Mouse (Mus musculus): ENCODE measurements around the gene Prrc2c. TPM values are rescaled to one million over a fixed set of nuclear protein-coding genes. Genes with fewer than 3 reads are reported as not detected.
A peak's percentile ranks its signal among the peaks of the same experiment; 100 is the strongest.

Gene Prrc2c
- polyA plus RNA-seq, 1 experiment from 2014 or later: 148 TPM

DNA sequence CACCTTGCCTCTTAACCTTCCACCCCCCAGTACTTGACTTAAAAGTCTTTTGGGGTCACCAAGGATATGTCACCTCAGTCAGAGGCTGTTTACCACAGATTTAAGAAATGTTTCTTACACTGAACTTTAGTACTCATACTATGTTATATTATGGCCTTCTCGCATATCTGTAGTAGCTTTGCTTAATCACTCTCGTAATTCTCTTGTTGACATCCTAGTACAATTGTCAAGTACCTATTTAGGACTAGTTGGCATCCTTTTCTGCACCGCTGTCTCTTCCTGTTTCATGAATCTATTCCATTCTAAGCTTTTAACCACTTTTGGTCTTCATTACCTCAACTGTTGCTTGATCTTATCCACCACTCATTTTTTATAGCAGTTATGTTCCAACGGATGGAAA lies 5.3 kb downstream of the Prrc2c start:
- 93% methylated on average over 4 of the region's 4 CpGs for WGBS
- Histone ChIP-seq H3K36me3 (peaks cover 17% of the 10 kb centered on the region), H3K4me3 (no peak overlapping the region), H3K4me1 (peaks cover 41% of the 10 kb centered on the region), H3K27ac (replicated peaks) (no peak overlapping the region), H3K27me3 (ENCODE audit: low read depth, poor library complexity, severe bottlenecking) (no peaks in the 10 kb centered on the region), H3K9me3 (replicated peaks) (no peaks in the 10 kb centered on the region)
- DNase-seq (ENCODE audit: low spot score): no peak

DNA sequence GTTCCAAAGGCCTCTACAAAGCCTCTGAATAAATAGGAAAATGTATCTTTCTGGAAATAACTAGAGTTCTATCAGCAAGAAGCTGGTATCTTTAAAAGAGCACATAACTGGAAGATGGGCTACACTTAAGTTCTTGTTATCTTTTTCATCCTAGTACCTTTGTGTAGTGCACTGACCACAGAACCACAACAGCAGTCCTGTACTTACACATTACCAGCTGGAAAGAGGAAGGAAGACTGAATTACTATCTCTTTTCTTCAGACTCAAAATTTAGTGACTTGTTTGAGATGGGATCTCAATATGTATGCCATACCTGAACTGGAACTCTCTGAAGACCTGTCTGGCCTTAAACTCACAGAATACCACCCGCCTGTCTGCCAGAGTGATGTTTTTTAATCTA lies 6.1 kb downstream of the Prrc2c start:
- peaks cover 17% of the 10 kb centered on the region for H3K36me3 ChIP-seq
- no peak for DNase-seq (ENCODE audit: low spot score)
- H3K9me3 ChIP-seq (replicated peaks): no peaks in the 10 kb centered on the region
- H3K4me3 ChIP-seq: no peak overlapping the region
- H3K27ac ChIP-seq (replicated peaks): no peak overlapping the region
- no peaks in the 10 kb centered on the region for H3K27me3 ChIP-seq (ENCODE audit: low read depth, poor library complexity, severe bottlenecking)
- WGBS: 82% methylated on average over 1 of the region's 1 CpGs
- peaks cover 49% of the 10 kb centered on the region for H3K4me1 ChIP-seq

DNA sequence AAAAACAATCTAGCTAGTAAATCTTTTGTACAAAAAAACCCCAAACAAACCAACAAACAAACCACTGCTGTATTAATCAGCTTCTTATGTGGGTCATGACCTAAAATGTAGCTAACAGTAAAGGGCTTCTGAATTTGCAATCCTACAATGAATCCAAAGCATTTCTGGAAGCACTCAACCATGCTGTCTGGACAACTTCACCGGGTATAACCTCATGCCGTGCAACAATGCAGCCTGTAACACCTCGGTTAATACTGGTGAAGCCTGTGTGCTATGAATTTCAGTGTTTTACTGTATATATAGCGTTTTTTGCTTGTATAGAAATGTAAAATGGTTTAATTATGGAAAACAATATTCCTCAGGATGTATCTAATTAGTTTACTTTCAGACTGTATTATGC lies 8.3 kb downstream of the Prrc2c start:
- H3K4me1 ChIP-seq: peaks cover 29% of the 10 kb centered on the region
- H3K4me3 ChIP-seq: no peak overlapping the region
- DNase-seq (ENCODE audit: low spot score): no peak
- 70% methylated on average over 4 of the region's 4 CpGs for WGBS
- no peak overlapping the region for H3K27ac ChIP-seq (replicated peaks)
- H3K27me3 ChIP-seq (ENCODE audit: low read depth, poor library complexity, severe bottlenecking): no peaks in the 10 kb centered on the region
- H3K36me3 ChIP-seq: peaks cover 20% of the 10 kb centered on the region
- no peaks in the 10 kb centered on the region for H3K9me3 ChIP-seq (replicated peaks)

DNA sequence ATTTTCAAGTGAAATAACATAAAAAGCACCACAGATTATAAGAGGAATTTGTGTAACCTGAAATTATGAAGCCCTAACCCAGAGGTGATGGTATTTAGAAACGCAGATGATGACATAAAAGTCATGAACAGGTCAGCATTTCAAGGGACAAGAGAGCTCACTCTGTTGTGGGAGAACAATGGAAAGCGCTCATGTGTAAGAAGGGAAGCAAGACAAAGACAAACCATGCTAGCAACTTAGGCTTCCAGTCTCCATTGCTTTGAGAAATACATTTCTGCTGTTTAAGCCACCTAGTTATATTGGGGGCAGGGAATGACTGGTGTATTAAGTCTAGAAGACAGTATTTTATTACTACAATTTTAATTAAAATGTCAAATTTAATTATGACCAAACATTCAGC lies 10.9 kb downstream of the Prrc2c start:
- H3K36me3 ChIP-seq: peaks cover 21% of the 10 kb centered on the region
- H3K27me3 ChIP-seq (ENCODE audit: low read depth, poor library complexity, severe bottlenecking): no peaks in the 10 kb centered on the region
- WGBS: 54% methylated on average over 2 of the region's 2 CpGs
- no peaks in the 10 kb centered on the region for H3K9me3 ChIP-seq (replicated peaks)
- no peak for DNase-seq (ENCODE audit: low spot score)
- no peak overlapping the region for H3K4me3 ChIP-seq
- H3K4me1 ChIP-seq: peaks cover 25% of the 10 kb centered on the region
- no peak overlapping the region for H3K27ac ChIP-seq (replicated peaks)

DNA sequence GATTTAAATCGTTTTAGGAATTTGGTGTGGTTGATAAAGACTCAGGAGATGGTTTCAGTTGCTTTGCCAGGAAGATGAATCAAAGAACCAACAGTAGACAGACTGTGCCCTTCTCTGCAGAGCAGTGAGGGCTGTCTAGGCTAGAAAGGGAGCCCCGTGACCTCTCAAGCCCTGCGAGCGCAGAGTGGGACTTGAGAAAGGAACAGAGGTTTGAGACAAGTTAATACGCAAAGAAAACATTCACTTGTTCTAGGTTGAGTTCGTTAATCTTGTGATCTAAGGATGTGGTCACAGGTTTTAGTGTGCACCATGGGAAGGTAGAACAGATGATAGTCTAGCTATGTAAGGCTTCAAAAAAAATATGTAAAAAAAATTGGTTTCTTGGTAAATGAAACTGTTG lies 12.4 kb downstream of the Prrc2c start:
- H3K4me3 ChIP-seq: no peak overlapping the region
- no peak overlapping the region for H3K27ac ChIP-seq (replicated peaks)
- no peaks in the 10 kb centered on the region for H3K27me3 ChIP-seq (ENCODE audit: low read depth, poor library complexity, severe bottlenecking)
- 94% methylated on average over 6 of the region's 6 CpGs for WGBS
- DNase-seq (ENCODE audit: low spot score): no peak
- H3K36me3 ChIP-seq: peaks cover 34% of the 10 kb centered on the region
- no peaks in the 10 kb centered on the region for H3K9me3 ChIP-seq (replicated peaks)
- H3K4me1 ChIP-seq: peaks cover 25% of the 10 kb centered on the region

DNA sequence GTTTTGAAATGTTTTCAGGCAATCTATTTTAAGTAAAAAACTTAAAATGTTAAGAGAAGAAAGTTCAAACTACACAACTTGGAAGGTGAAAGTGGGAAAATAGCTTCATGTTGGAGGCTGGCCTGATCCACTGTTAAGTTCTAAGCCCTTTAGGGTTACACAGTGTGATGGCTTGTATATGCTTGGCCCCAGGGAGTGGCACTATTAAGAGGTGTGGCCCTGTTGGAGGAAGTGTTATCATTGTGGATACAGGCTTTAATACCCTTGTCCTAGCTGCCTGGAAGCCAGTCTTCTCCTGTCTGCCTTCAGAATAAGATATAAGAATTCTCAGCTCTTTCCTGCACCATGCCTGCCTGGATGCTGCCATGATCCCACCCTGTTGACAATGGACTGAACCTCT lies 16.7 kb downstream of the Prrc2c start:
- H3K27me3 ChIP-seq (ENCODE audit: low read depth, poor library complexity, severe bottlenecking): no peaks in the 10 kb centered on the region
- no peaks in the 10 kb centered on the region for H3K9me3 ChIP-seq (replicated peaks)
- H3K27ac ChIP-seq (replicated peaks): no peak overlapping the region
- no peak for DNase-seq (ENCODE audit: low spot score)
- no peaks in the 10 kb centered on the region for H3K4me1 ChIP-seq
- peaks cover 77% of the 10 kb centered on the region for H3K36me3 ChIP-seq
- no peak overlapping the region for H3K4me3 ChIP-seq

DNA sequence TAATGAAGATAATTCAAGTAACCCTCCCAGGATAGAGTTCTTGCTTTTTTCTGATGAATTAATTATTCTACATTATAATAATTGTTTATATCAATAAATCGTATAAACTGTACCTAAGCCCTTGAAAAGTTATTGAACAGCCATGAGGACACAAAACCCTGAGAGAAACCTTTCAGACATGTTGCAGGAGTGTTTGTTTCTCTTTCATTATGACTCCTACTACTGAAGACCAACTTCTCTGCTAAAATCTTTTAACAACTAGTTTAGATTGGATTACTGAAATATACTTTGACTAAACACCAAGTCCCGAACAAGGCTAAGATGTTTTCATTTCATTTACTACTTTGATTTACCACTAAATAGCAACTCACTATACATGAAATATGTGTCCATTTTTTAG lies 19.7 kb downstream of the Prrc2c start:
- H3K27me3 ChIP-seq (ENCODE audit: low read depth, poor library complexity, severe bottlenecking): no peaks in the 10 kb centered on the region
- H3K4me3 ChIP-seq: no peak overlapping the region
- 87% methylated on average over 2 of the region's 2 CpGs for WGBS
- H3K36me3 ChIP-seq: peaks cover 96% of the 10 kb centered on the region
- no peak overlapping the region for H3K27ac ChIP-seq (replicated peaks)
- no peaks in the 10 kb centered on the region for H3K9me3 ChIP-seq (replicated peaks)
- no peaks in the 10 kb centered on the region for H3K4me1 ChIP-seq
- no peak for DNase-seq (ENCODE audit: low spot score)

DNA sequence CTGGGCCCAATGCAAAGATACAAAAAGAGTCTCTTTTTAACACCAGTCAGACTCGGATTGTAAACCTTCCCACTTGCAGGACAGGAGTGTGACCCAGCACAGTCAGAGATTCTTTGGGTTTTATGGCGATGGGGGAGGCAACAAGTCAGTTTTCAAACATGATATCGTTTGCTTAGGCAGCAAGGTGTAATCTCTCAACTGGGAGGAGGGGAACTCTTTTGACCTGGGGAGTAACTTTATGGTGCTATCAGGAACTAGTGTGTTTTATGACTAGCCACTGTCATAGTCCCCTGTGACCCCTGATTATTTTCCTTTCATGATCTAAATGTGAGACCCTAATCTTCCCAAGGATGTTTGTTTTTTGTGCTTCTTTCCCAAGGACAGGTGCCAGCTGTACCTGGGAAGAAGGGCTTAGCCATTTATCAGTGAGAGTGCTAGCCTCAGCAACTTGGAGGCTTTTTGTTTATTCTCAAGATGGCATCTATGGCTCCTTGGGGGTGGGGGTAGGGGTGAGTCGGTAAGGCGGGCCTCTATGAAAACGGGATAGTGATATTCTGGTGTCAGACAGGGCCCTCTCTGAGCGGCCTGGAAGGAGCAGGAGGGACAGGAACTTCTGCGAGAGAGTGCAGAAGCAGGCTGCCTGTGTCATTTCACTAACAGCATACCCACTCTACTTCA lies 39.8 kb downstream of the Prrc2c start:
- 88% methylated on average over 8 of the region's 8 CpGs for WGBS

DNA sequence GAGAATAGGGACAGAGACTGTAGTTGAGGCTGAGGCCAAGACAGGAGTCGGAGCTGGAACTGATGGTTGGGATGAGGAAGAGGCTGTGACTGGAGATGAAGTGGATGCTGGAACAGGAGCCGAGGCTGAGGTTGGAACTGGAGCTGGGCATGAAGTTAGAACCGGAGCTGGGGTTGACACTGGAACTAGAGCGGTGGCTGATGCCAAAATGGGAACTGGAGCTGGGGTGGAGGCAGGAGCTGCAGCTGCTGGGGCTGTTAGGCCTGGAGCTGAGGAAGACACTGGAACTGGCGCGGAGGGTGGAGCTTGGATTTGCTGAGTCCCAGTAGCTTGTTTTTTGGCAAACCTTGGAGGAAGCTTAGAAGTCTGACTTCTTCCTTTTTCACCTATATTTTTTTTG lies 42.5 kb downstream of the Prrc2c start:
- Histone ChIP-seq H3K4me1 (no peaks in the 10 kb centered on the region), H3K27me3 (ENCODE audit: low read depth, poor library complexity, severe bottlenecking) (no peaks in the 10 kb centered on the region), H3K36me3 (peaks cover 100% of the 10 kb centered on the region), H3K27ac (replicated peaks) (no peak overlapping the region), H3K9me3 (replicated peaks) (no peaks in the 10 kb centered on the region), H3K4me3 (no peak overlapping the region)
- 94% methylated on average over 6 of the region's 6 CpGs for WGBS
- DNase-seq (ENCODE audit: low spot score): no peak

More for the DNA sequence above, 39.8 kb downstream of the Prrc2c start:
- no peak overlapping the region for H3K4me3 ChIP-seq
- no peaks in the 10 kb centered on the region for H3K9me3 ChIP-seq (replicated peaks)
- H3K27me3 ChIP-seq (ENCODE audit: low read depth, poor library complexity, severe bottlenecking): no peaks in the 10 kb centered on the region
- H3K27ac ChIP-seq (replicated peaks): no peak overlapping the region
- H3K4me1 ChIP-seq: no peaks in the 10 kb centered on the region
- H3K36me3 ChIP-seq: peaks cover 100% of the 10 kb centered on the region
- DNase-seq (ENCODE audit: low spot score): no peak

DNA sequence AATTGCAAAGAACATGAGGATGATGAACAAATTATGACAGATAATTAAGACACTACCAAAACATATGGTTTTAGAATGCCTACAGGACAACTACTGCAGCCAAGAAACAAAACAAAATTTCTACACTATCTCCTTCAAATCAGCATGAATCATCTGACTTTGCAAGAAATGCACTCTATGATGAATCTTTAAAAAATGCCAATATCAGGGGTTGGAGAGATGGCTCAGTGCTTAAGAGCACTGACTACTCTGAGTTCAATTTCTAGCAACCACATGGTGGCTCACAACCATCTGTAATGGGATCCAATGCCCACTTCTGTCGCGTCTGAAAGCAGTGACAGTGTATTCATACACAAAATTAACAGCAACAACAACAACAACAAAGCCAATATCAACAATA lies 46.6 kb downstream of the Prrc2c start:
- Histone ChIP-seq H3K27me3 (ENCODE audit: low read depth, poor library complexity, severe bottlenecking) (no peaks in the 10 kb centered on the region), H3K4me3 (no peak overlapping the region), H3K36me3 (peaks cover 100% of the 10 kb centered on the region), H3K9me3 (replicated peaks) (no peaks in the 10 kb centered on the region), H3K4me1 (no peaks in the 10 kb centered on the region), H3K27ac (replicated peaks) (no peak overlapping the region)
- WGBS: 90% methylated on average over 2 of the region's 2 CpGs
- DNase-seq (ENCODE audit: low spot score): no peak

DNA sequence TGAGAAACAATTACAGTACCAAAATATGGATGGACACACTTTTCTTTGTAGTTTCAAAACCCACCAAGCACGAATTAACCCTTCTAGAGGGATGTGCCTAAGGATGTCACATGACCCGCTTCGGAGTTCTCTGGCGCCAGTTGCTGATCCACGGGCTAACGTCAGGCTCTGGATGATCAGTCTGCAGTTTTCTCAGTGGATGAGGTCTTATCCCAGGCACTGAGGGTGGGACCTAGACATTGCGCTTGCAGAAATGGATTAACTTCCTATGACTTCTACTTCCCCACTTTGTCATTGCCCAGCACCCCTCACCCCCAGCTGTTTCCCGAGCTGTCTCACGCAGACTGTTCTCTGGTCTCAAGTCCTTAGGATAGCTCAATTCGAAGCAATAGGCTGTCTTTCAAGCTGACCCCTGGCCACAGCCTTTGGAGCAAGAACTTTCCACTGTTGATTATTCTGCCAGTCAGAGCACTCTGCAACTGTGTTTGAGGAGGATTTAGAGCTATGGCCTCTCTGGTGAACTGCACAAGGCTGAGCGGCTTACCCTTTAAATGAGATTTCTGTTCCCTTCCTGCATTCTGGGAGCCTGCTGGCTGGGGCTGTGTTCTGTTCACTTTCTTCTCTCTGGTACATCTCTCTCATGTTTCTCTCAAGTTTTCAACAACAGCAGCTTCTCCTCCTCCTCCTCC lies 74.7 kb downstream of the Prrc2c start:
- H3K27me3 ChIP-seq (ENCODE audit: low read depth, poor library complexity, severe bottlenecking): no peaks in the 10 kb centered on the region
- peak overlapping the region; percentile 68 for H3K27ac ChIP-seq (replicated peaks)
- H3K4me3 ChIP-seq: peak overlapping the region; percentile 51
- no peaks in the 10 kb centered on the region for H3K9me3 ChIP-seq (replicated peaks)
- 4% methylated on average over 11 of the region's 11 CpGs for WGBS
- H3K4me1 ChIP-seq: peaks cover 14% of the 10 kb centered on the region
- peaks cover 12% of the 10 kb centered on the region for H3K36me3 ChIP-seq
- DNase-seq (ENCODE audit: low spot score): peak; percentile 72

DNA sequence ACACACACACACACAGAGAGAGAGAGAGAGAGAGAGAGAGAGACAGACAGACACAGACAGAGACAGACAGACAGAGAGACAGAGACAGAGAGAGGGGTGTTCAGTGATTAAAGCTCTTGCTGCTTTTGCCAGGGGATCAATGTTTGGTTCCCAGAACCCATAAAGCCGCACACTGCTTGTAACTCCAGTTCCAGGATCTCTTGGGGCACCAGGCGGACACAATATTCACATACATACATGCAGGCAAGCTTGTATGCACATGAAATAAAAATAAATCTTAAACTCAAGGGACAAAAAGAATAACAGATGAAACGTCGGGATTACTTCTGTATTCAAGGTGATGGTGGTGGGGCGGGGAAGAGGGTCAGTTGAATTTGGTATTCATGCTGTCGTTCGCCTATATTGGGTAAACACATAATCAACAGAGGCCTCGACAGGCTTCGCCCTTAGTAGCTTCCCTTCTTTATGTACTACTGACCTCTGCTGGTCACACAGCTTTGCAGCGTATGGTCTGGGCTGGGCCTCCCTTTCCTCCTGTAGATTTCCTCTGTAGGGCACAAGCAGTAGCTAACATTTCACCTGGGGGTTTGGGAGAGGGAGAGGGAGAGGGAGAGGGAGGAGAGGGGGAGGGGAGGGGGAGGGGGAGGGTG lies 75.4 kb downstream of the Prrc2c start:
- 20% methylated on average over 10 of the region's 10 CpGs for WGBS

DNA sequence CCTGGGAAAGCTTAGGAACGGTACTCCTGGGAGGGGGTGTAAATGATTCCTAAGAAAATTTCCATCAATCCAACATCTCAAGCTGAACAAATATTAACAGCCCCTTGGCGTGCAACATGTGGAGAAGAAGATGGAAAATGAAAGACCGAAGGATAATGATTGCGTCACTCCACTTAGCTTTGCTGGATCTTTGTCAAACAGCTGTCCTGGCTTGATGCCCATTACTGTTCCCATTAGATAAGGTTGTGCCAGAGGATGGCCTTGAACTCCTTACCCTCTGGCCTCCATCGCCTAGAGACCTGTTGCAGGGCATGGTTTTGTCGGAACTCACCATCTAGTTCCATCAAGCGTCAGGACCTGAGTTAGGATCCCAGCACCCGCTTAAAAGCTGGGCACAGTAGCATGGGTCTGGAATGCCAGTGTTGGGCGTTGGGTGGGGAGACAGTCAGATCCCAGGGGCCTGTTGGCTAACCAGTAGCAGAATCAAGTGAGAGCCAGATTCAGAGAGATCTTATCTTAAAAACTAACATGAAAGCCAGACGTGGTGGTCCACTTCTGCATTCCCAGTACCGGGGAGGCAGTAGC lies 80.0 kb downstream of the Prrc2c start:
- Histone ChIP-seq H3K27me3 (ENCODE audit: low read depth, poor library complexity, severe bottlenecking) (no peaks in the 10 kb centered on the region), H3K36me3 (no peaks in the 10 kb centered on the region), H3K4me3 (no peak overlapping the region), H3K27ac (replicated peaks) (no peak overlapping the region), H3K4me1 (peaks cover 7% of the 10 kb centered on the region), H3K9me3 (replicated peaks) (no peaks in the 10 kb centered on the region)
- DNase-seq (ENCODE audit: low spot score): no peak
- 92% methylated on average over 11 of the region's 11 CpGs for WGBS

More for the DNA sequence above, 75.4 kb downstream of the Prrc2c start:
- Histone ChIP-seq H3K27ac (replicated peaks) (peak overlapping the region; percentile 68), H3K36me3 (peaks cover 5% of the 10 kb centered on the region), H3K9me3 (replicated peaks) (no peaks in the 10 kb centered on the region), H3K4me1 (peaks cover 14% of the 10 kb centered on the region), H3K4me3 (peak overlapping the region; percentile 51), H3K27me3 (ENCODE audit: low read depth, poor library complexity, severe bottlenecking) (no peaks in the 10 kb centered on the region)
- DNase-seq (ENCODE audit: low spot score): peak; percentile 81

Data from midbrain, embryonic 10.5 days (tissue).